Mouse (Mus musculus) spleen, adult 2 months (tissue): ENCODE results near the gene Wipf1.

Experiments used
- CTCF ChIP-seq: fragments of 200-500 bp; IDR thresholded peaks from 2 replicates; pipeline ENCODE4 v1.5.1; 2011; ENCODE audit warnings: mild to moderate bottlenecking, inconsistent platforms; ENCODE audit not compliant: insufficient read depth, insufficient read length, insufficient replicate concordance; ENCODE audit errors: extremely low read depth
- POLR2A ChIP-seq: fragments of 200-500 bp; IDR thresholded peaks from 2 replicates; pipeline ENCODE4 v1.6.1; 2011; ENCODE audit warnings: low read depth, low read length, inconsistent platforms

DNA sequence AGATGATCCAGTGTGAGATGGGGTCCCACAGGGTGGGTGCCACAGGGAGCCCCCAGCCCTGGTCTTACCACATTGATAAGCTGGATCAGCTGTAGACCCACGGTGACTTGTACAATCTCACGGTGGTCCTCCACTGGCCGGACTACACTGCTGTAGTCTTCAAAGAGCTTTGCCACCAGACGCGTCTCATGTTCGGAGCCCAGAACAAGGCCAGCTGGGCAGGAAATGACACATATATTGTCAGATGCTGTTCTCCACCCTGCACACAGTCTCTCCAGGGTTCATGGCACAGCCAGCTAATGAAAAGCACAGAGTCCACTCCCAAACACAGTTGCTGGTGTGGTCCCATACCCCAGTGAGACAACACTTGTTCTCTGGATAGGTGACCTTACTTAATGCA, 44.9 kb upstream of the Wipf1 start:
- TF ChIP-seq CTCF (no peak), POLR2A (no peak)
